Mouse (Mus musculus) testis, adult 2 months (tissue): ENCODE results near the gene Pfkfb2.

ENCODE experiments used
- CTCF ChIP-seq: fragments of 200-500 bp; IDR thresholded peaks from 2 replicates; pipeline ENCODE4 v1.5.1; 2012; ENCODE audit warnings: low read depth, mild to moderate bottlenecking, inconsistent platforms, low read length, moderate library complexity; ENCODE audit not compliant: control insufficient read depth, insufficient read depth, insufficient replicate concordance
- POLR2A ChIP-seq: fragments of 200-500 bp; IDR thresholded peaks from 2 replicates; pipeline ENCODE4 v1.6.1; 2012; ENCODE audit warnings: low read depth, mild to moderate bottlenecking, inconsistent platforms, low read length, moderate library complexity; ENCODE audit not compliant: control insufficient read depth

GRCm38 (mm10) chr1:130715561-130716217, 13.4 kb downstream of the Pfkfb2 start, which contains the start of gene Gm29427:
- TF ChIP-seq POLR2A (peak; percentile 40), CTCF (no peak)
